Mouse (Mus musculus) limb, embryonic 12.5 days (tissue): ENCODE measurements around the gene Bcl9. TPM values are rescaled to one million over a fixed set of nuclear protein-coding genes. Genes with fewer than 3 reads are reported as not detected.
A peak's percentile ranks its signal among the peaks of the same experiment; 100 is the strongest.

Experiments used
- ATAC-seq: fragments of 200-750 bp; cut with Nextera tagmentation; 2 replicates; pipeline ENCODE4 v1.8.0; 2017; ENCODE audit warnings: low read depth, moderate TSS enrichment; ENCODE audit not compliant: insufficient number of reproducible peaks, insufficient read depth, low FRiP score, low TSS enrichment
- H3K27ac ChIP-seq: fragments of 300-500 bp; sonication (generic); 2 replicates; pipeline ENCODE4 v1.5.1; 2016; ENCODE audit warnings: mild to moderate bottlenecking, moderate library complexity
- H3K27me3 ChIP-seq: fragments of 300-500 bp; sonication (generic); 2 replicates; pipeline ENCODE4 v1.6.1; 2016; ENCODE audit warnings: mild to moderate bottlenecking, moderate library complexity
- H3K36me3 ChIP-seq: fragments of 300-500 bp; sonication (generic); 2 replicates; pipeline ENCODE4 v1.6.1; 2016; ENCODE audit warnings: mild to moderate bottlenecking, moderate library complexity
- H3K4me1 ChIP-seq: fragments of 300-500 bp; sonication (generic); replicated peaks from 2 replicates; pipeline ENCODE4 v1.6.1; 2016
- H3K4me2 ChIP-seq: fragments of 300-500 bp; sonication (generic); 2 replicates; pipeline ENCODE4 v1.6.1; 2016; ENCODE audit warnings: mild to moderate bottlenecking, moderate library complexity
- H3K4me3 ChIP-seq: fragments of 300-500 bp; sonication (generic); replicated peaks from 2 replicates; pipeline ENCODE4 v1.5.1; 2016; ENCODE audit warnings: mild to moderate bottlenecking
- H3K9ac ChIP-seq: fragments of 300-500 bp; sonication (generic); replicated peaks from 2 replicates; pipeline ENCODE4 v1.6.1; 2016; ENCODE audit warnings: mild to moderate bottlenecking, moderate library complexity
- H3K9me3 ChIP-seq: fragments of 300-500 bp; sonication (generic); 2 replicates; pipeline ENCODE4 v1.6.1; 2016; ENCODE audit warnings: mild to moderate bottlenecking, moderate library complexity
- WGBS: fragments of 180-500 bp; shearing (Covaris S2); methylation state at CpG from one replicate; pipeline ENCODE4 v1.1.7; 2016; 5-methylcytosine and 5-hydroxymethylcytosine counted together
- polyA plus RNA-seq: library from polyadenylated mRNA; unstranded; fragments of >200 nt; fragmentation: Nextera tagmentation; extraction: Ambion mirVana; gene quantifications from 2 replicates; pipeline ENCODE4 v1.2.1, GENCODE M21; 2016

Bcl9 gene
- polyA plus RNA-seq, 1 experiment from 2014 or later = 92.5 TPM

- Histone ChIP-seq H3K4me3 (no peak overlapping the region), H3K4me2 (no peak overlapping the region), H3K27me3 (peaks cover 16% of the 10 kb centered on the region), H3K9me3 (no peaks in the 10 kb centered on the region), H3K27ac (no peak overlapping the region), H3K9ac (no peak overlapping the region), H3K36me3 (peaks cover 10% of the 10 kb centered on the region), H3K4me1 (no peaks in the 10 kb centered on the region)
- 79% methylated on average over 6 of the region's 6 CpGs for WGBS
- no peak for ATAC-seq
These were observed 126.2 kb downstream of the Bcl9 start for GRCm38 (mm10) chr3:97171531-97171930.

DNA sequence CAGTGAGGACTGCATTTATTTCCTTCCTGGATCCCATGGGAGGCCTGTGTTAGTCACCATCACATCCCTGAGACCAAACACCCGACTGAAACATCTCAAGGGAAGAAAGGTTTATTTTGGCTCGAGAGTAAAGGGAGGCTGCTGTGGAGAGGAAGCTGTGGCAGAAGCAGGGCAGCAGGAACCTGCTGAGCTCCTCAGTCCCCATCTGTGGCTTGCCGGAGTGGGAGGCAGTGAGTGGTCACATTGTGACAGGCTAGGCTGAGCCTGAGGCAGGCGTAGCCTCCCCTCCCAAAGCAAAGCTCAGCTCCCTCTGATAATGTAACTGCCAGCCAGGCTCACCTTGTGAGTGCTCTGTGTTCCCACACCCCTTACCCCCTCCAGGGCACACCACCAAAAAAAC is 130.6 kb downstream of the Bcl9 start:
- Histone ChIP-seq H3K27me3 (no peaks in the 10 kb centered on the region), H3K9me3 (no peaks in the 10 kb centered on the region), H3K9ac (no peak overlapping the region), H3K4me1 (no peaks in the 10 kb centered on the region), H3K27ac (no peak overlapping the region), H3K36me3 (peaks cover 7% of the 10 kb centered on the region), H3K4me3 (no peak overlapping the region), H3K4me2 (no peak overlapping the region)
- 74% methylated on average over 4 of the region's 4 CpGs for WGBS
- ATAC-seq = no peak

DNA sequence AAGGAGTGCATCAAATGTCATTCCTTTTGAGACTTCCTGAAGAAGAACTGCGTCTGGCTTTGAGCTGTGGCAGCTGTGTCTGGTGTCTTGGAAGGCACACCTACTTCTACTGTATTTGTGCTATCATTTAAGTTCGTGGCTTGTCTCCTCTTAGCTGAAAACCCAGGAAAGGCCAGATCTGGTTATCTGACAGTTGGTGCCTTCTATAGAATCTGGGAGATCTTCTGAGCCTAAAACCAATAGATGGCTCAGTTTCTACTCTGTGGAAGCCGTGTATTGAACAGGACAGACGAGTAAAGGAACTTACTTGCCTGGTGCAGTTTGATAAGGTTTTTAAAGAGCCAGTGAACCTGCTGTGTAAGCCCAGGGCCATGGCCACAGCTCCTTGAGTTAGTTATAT is 133.2 kb downstream of the Bcl9 start:
- H3K4me3 ChIP-seq = no peak overlapping the region
- no peak for ATAC-seq
- peaks cover 3% of the 10 kb centered on the region; the same call in 1 of the 2 replicates for H3K4me1 ChIP-seq
- H3K9me3 ChIP-seq = no peaks in the 10 kb centered on the region
- no peak overlapping the region for H3K27ac ChIP-seq
- H3K36me3 ChIP-seq = peaks cover 7% of the 10 kb centered on the region
- no peak overlapping the region for H3K9ac ChIP-seq
- no peak overlapping the region for H3K4me2 ChIP-seq
- WGBS = 80% methylated on average over 4 of the region's 4 CpGs
- no peaks in the 10 kb centered on the region for H3K27me3 ChIP-seq

DNA sequence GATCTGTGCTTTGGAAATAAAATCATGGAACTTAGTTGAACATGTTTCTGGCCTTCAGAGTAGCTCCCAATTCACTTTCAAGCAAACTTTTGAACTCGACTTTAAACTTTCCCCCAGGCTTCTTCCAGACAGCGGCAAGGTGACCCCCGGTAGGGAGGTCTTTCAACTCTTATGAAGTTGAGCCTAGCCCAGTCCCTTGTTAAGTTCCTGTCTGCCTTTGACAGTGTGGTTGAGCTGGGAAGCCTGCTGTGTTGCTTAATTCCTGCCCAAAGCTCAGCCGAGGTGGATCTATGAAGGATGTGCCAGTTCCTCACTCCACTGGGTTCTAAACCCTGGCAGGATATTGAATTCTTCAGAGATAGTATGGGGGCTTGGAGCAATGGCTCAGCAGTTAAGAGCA is 135.9 kb downstream of the Bcl9 start:
- ATAC-seq = no peak
- Histone ChIP-seq H3K27ac (no peak overlapping the region), H3K4me2 (no peak overlapping the region), H3K27me3 (no peaks in the 10 kb centered on the region), H3K4me1 (peaks cover 6% of the 10 kb centered on the region; the same call in 1 of the 2 replicates), H3K9me3 (no peaks in the 10 kb centered on the region), H3K9ac (no peak overlapping the region), H3K4me3 (no peak overlapping the region), H3K36me3 (peaks cover 4% of the 10 kb centered on the region; the same call in 1 of the 2 replicates)
- 62% methylated on average over 4 of the region's 4 CpGs for WGBS

- no peaks in the 10 kb centered on the region for H3K27me3 ChIP-seq
- WGBS = 57% methylated on average over 10 of the region's 10 CpGs
- no peak overlapping the region for H3K27ac ChIP-seq
- no peak overlapping the region for H3K4me3 ChIP-seq
- no peak for ATAC-seq
- no peaks in the 10 kb centered on the region for H3K36me3 ChIP-seq
- no peak overlapping the region for H3K9ac ChIP-seq
- peaks cover 6% of the 10 kb centered on the region; the same call in 1 of the 2 replicates for H3K4me1 ChIP-seq
- no peaks in the 10 kb centered on the region for H3K9me3 ChIP-seq
- H3K4me2 ChIP-seq = no peak overlapping the region
These were observed 136.8 kb downstream of the Bcl9 start for GRCm38 (mm10) chr3:97160908-97161307.

GRCm38 (mm10) chr3:97159986-97160385 is 137.7 kb downstream of the Bcl9 start:
- Histone ChIP-seq H3K36me3 (no peaks in the 10 kb centered on the region), H3K9ac (no peak overlapping the region), H3K27ac (no peak overlapping the region), H3K4me3 (no peak overlapping the region), H3K4me2 (peak overlapping the region; percentile 87), H3K4me1 (peaks cover 6% of the 10 kb centered on the region; the same call in 1 of the 2 replicates), H3K27me3 (no peaks in the 10 kb centered on the region), H3K9me3 (no peaks in the 10 kb centered on the region)
- ATAC-seq = no peak
- 85% methylated on average over 2 of the region's 2 CpGs for WGBS

DNA sequence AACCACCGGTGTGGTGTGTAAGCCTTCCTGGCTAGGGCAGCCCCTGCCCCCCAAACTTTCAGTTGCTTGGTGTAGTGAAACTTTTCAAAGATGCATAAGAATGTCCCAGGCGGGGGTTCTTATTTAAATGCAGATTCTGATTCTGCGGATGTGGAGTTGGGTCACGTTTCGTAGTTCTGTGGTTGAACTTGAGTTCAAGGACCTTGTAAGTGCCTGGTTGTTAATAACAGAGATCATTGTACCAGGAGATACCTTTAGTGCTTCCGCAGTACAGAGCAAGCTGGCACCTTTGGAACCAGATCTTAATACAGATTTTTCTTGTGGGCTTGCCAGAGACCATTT is 138.2 kb downstream of the Bcl9 start:
- no peak overlapping the region; the same call in 1 of the 2 replicates for H3K27ac ChIP-seq
- peak overlapping the region; percentile 87 for H3K4me2 ChIP-seq
- ATAC-seq = no peak
- peaks cover 6% of the 10 kb centered on the region; the same call in 1 of the 2 replicates for H3K4me1 ChIP-seq
- WGBS = 13% methylated on average over 6 of the region's 6 CpGs
- H3K9me3 ChIP-seq = no peaks in the 10 kb centered on the region
- peak overlapping the region; percentile 83 for H3K4me3 ChIP-seq
- no peaks in the 10 kb centered on the region for H3K36me3 ChIP-seq
- no peaks in the 10 kb centered on the region for H3K27me3 ChIP-seq
- H3K9ac ChIP-seq = peak overlapping the region; percentile 75

- Histone ChIP-seq H3K4me2 (peak within 1 kb of the TSS; percentile 87), H3K27me3 (no peaks in the 10 kb centered on the region), H3K4me3 (peak within 1 kb of the TSS; percentile 83), H3K9ac (peak within 1 kb of the TSS; percentile 75), H3K9me3 (no peaks in the 10 kb centered on the region), H3K27ac (peak within 1 kb of the TSS; percentile 77), H3K36me3 (no peaks in the 10 kb centered on the region), H3K4me1 (peaks cover 6% of the 10 kb centered on the region; the same call in 1 of the 2 replicates)
- ATAC-seq = peak; percentile 91
- WGBS = under 1% methylated on average over 54 of the region's 54 CpGs
These were observed 138.9 kb downstream of the Bcl9 start, which contains the start of gene Acp6 for GRCm38 (mm10) chr3:97158611-97159508. Gene Acp6, plus strand, starts transcription at chr3:97158777.

- Histone ChIP-seq H3K36me3 (no peaks in the 10 kb centered on the region), H3K9me3 (no peaks in the 10 kb centered on the region), H3K27ac (no peak overlapping the region), H3K4me3 (peak overlapping the region; percentile 83), H3K4me2 (peak overlapping the region; percentile 87), H3K4me1 (peaks cover 6% of the 10 kb centered on the region; the same call in 1 of the 2 replicates), H3K9ac (no peak overlapping the region; the same call in 1 of the 2 replicates), H3K27me3 (no peaks in the 10 kb centered on the region)
- WGBS = 1% methylated on average over 17 of the region's 17 CpGs
- peak; percentile 51 for ATAC-seq
These were observed 139.6 kb downstream of the Bcl9 start for GRCm38 (mm10) chr3:97157958-97158599.

DNA sequence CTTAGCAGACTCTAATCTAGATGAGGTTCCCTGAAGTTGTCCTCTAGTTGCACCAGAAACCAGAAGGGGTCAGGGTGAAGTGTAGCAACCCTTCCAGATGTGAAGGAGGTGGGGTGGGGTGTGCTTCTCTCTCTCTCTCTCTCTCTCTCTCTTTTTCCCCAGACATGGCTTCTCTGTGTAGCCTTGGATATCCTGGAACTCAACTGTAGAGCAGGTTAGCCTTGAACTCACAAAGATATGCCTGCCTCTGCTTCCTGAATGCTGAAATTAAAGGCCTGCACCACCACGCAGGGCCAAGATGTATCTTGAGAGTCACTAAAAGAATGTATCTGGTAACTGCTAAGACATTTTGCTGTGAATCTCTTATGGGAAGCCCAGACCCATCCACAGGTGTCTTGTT is 140.4 kb downstream of the Bcl9 start:
- Histone ChIP-seq H3K9ac (no peak overlapping the region), H3K9me3 (no peaks in the 10 kb centered on the region), H3K36me3 (no peaks in the 10 kb centered on the region), H3K4me1 (peaks cover 6% of the 10 kb centered on the region; the same call in 1 of the 2 replicates), H3K27me3 (no peaks in the 10 kb centered on the region), H3K27ac (no peak overlapping the region), H3K4me2 (no peak overlapping the region), H3K4me3 (no peak overlapping the region)
- WGBS = 93% methylated on average over 1 of the region's 1 CpGs
- ATAC-seq = no peak

GRCm38 (mm10) chr3:97156431-97156830 is 141.3 kb downstream of the Bcl9 start:
- WGBS = 88% methylated on average over 6 of the region's 6 CpGs
- Histone ChIP-seq H3K4me2 (no peak overlapping the region), H3K27ac (no peak overlapping the region), H3K27me3 (no peaks in the 10 kb centered on the region), H3K9ac (no peak overlapping the region), H3K4me3 (no peak overlapping the region), H3K36me3 (no peaks in the 10 kb centered on the region), H3K4me1 (peaks cover 6% of the 10 kb centered on the region; the same call in 1 of the 2 replicates), H3K9me3 (no peaks in the 10 kb centered on the region)
- no peak for ATAC-seq
